8 mouse cellular contexts compared by ENCODE assay signal in genomic region chr14:67620854-67621476, GRCm38 (mm10).
DNase-seq lines count a peak whose midpoint lies in the region; ATAC-seq and TF ChIP-seq lines count a peak whose summit lies in the region.

No protein-coding gene starts in this region.

- H3K27ac ChIP-seq in liver, embryonic 14.5 days, result no peak overlapping the region
- no peak overlapping the region for H3K27ac ChIP-seq in liver, embryonic 11.5 days (ENCODE audit: low read depth, low read length)
- H3K27ac ChIP-seq in kidney, postnatal 0 days, result no peak overlapping the region
- H3K27ac ChIP-seq in limb, embryonic 14.5 days (replicated peaks; ENCODE audit: low read depth, low read length), result no peak overlapping the region

- no peaks in the 10 kb centered on the region for H3K27me3 ChIP-seq in liver, embryonic 14.5 days (ENCODE audit: control insufficient read depth, insufficient read depth, low read length)
- no peaks in the 10 kb centered on the region for H3K27me3 ChIP-seq in liver, embryonic 11.5 days (replicated peaks; ENCODE audit: control insufficient read depth, insufficient read depth, low read length)
- no peaks in the 10 kb centered on the region for H3K27me3 ChIP-seq in kidney, postnatal 0 days (ENCODE audit: insufficient read depth, low read length)
- no peaks in the 10 kb centered on the region for H3K27me3 ChIP-seq in limb, embryonic 14.5 days (ENCODE audit: control insufficient read depth, insufficient read depth, low read length)

- ATAC-seq in liver, embryonic 14.5 days (ENCODE audit: insufficient read depth), result no peak
- no peak for ATAC-seq in liver, embryonic 11.5 days (replicated peaks; ENCODE audit: low FRiP score)
- no peak for ATAC-seq in kidney, postnatal 0 days (replicated peaks; ENCODE audit: low FRiP score, low read depth)
- peak; percentile 81 for ATAC-seq in limb, embryonic 14.5 days (ENCODE audit: low FRiP score, low read depth)

- no peaks in the 10 kb centered on the region for H3K4me1 ChIP-seq in liver, embryonic 14.5 days (replicated peaks; ENCODE audit: control insufficient read depth in 2 of 2, insufficient read depth in 2 of 2, low read length in 1 of 2)
- no peaks in the 10 kb centered on the region for H3K4me1 ChIP-seq in liver, embryonic 11.5 days (replicated peaks; ENCODE audit: control insufficient read depth, insufficient read depth, low read length)
- no peaks in the 10 kb centered on the region for H3K4me1 ChIP-seq in kidney, postnatal 0 days (replicated peaks; ENCODE audit: insufficient read depth, low read length)
- 0 out of 2 replicates have a peak, but pooled peaks cover 4% of the 10 kb centered on the region for H3K4me1 ChIP-seq in limb, embryonic 14.5 days (ENCODE audit: control insufficient read depth, insufficient read depth, low read length)

- peak; percentile 46 for TF ChIP-seq CTCF in liver, embryonic 14.5 days (IDR thresholded peaks at IDR 0.05; ENCODE audit: low read depth)
- peak; percentile 88 for TF ChIP-seq CTCF in kidney, postnatal 0 days (IDR thresholded peaks at IDR 0.05; ENCODE audit: low read depth)

- no peak for TF ChIP-seq EP300 in liver, embryonic 14.5 days (IDR thresholded peaks at IDR 0.05; ENCODE audit: low read depth)

- H3K9me3 ChIP-seq in liver, embryonic 14.5 days (ENCODE audit: control insufficient read depth, low read length), result no peaks in the 10 kb centered on the region
- H3K9me3 ChIP-seq in liver, embryonic 11.5 days (ENCODE audit: control insufficient read depth, low read length), result no peaks in the 10 kb centered on the region
- no peaks in the 10 kb centered on the region for H3K9me3 ChIP-seq in kidney, postnatal 0 days (replicated peaks; ENCODE audit: low read length)
- H3K9me3 ChIP-seq in limb, embryonic 14.5 days (ENCODE audit: control insufficient read depth, low read length), result no peaks in the 10 kb centered on the region

- WGBS in liver, embryonic 14.5 days (ENCODE audit: insufficient replicate concordance), result 18% methylated on average over 4 of the region's 4 CpGs
- 56% methylated on average over 4 of the region's 4 CpGs for WGBS in liver, embryonic 11.5 days
- WGBS in kidney, postnatal 0 days, result 20% methylated on average over 4 of the region's 4 CpGs
- WGBS in limb, embryonic 14.5 days, result 22% methylated on average over 4 of the region's 4 CpGs

- DNase-seq in liver, embryonic 14.5 days (ENCODE audit: low read depth in 3 of 3, low spot score in 3 of 3), result no peak
- DNase-seq in liver, embryonic 11.5 days (ENCODE audit: low spot score), result no peak
- DNase-seq in cerebellum, postnatal 14 days, result peak; percentile 66 to 73
- DNase-seq in frontal cortex, postnatal 25 days (ENCODE audit: low spot score in 2 of 2), result peak; percentile 6 to 37
- peak; percentile 91 for DNase-seq in kidney, postnatal 0 days (ENCODE audit: low spot score)
- peak; percentile 85 for DNase-seq in limb, embryonic 14.5 days (ENCODE audit: low spot score)
- peak; percentile 27 for DNase-seq in retina, postnatal 7 days (ENCODE audit: low read depth, low spot score)
- no peak for DNase-seq in thymus, postnatal 36 days

- no peak overlapping the region for H3K4me3 ChIP-seq in liver, embryonic 14.5 days (ENCODE audit: insufficient read depth in 1 of 2, low read depth in 2 of 2, low read length in 2 of 2)
- no peak overlapping the region for H3K4me3 ChIP-seq in liver, embryonic 11.5 days (ENCODE audit: low read depth, low read length)
- H3K4me3 ChIP-seq in kidney, postnatal 0 days (replicated peaks; ENCODE audit: low read depth, low read length), result no peak overlapping the region
- no peak overlapping the region for H3K4me3 ChIP-seq in limb, embryonic 14.5 days (replicated peaks; ENCODE audit: low read length)

- no peaks in the 10 kb centered on the region for H3K36me3 ChIP-seq in liver, embryonic 14.5 days (replicated peaks; ENCODE audit: control insufficient read depth, insufficient read depth, low read depth)
- H3K36me3 ChIP-seq in liver, embryonic 11.5 days (ENCODE audit: control insufficient read depth, insufficient read depth, low read length), result no peaks in the 10 kb centered on the region
- H3K36me3 ChIP-seq in kidney, postnatal 0 days (ENCODE audit: insufficient read depth, low read length), result no peaks in the 10 kb centered on the region
- no peaks in the 10 kb centered on the region for H3K36me3 ChIP-seq in limb, embryonic 14.5 days (ENCODE audit: control insufficient read depth, insufficient read depth, low read length)

- H3K4me2 ChIP-seq in liver, embryonic 14.5 days (ENCODE audit: low read depth), result no peak overlapping the region
- no peak overlapping the region for H3K4me2 ChIP-seq in liver, embryonic 11.5 days
- no peak overlapping the region for H3K4me2 ChIP-seq in kidney, postnatal 0 days (ENCODE audit: low read length)
- no peak overlapping the region for H3K4me2 ChIP-seq in limb, embryonic 14.5 days (replicated peaks; ENCODE audit: low read depth, low read length, severe bottlenecking)

- no peak for TF ChIP-seq POLR2A in limb, embryonic 14.5 days (IDR thresholded peaks at IDR 0.05; ENCODE audit: borderline replicate concordance, extremely low read depth, insufficient read depth, insufficient read length)

- H3K9ac ChIP-seq in liver, embryonic 14.5 days (replicated peaks), result no peak overlapping the region
- H3K9ac ChIP-seq in liver, embryonic 11.5 days (ENCODE audit: low read depth, low read length), result no peak overlapping the region
- no peak overlapping the region for H3K9ac ChIP-seq in kidney, postnatal 0 days (ENCODE audit: low read depth, low read length)
- no peak overlapping the region for H3K9ac ChIP-seq in limb, embryonic 14.5 days (ENCODE audit: low read depth, low read length, severe bottlenecking)

Comparison
In these comparisons a context has a peak if more than half of its experiments do, and no peak if none do; other contexts are left out.
1. DNase-seq: peak in cerebellum, postnatal 14 days (2 of 2), frontal cortex, postnatal 25 days (2 of 2), kidney, postnatal 0 days (single experiment), limb, embryonic 14.5 days (single experiment) and retina, postnatal 7 days (single experiment); none in liver, embryonic 14.5 days (0 of 3), liver, embryonic 11.5 days (single experiment) and thymus, postnatal 36 days (0 of 2).